Mouse (Mus musculus): ENCODE measurements around the gene Ntrk2. TPM values are rescaled to one million over a fixed set of nuclear protein-coding genes. Genes with fewer than 3 reads are reported as not detected.

The Ntrk2 gene
- polyA plus RNA-seq, 2 experiments, result 0.04 to 0.07 TPM

DNA sequence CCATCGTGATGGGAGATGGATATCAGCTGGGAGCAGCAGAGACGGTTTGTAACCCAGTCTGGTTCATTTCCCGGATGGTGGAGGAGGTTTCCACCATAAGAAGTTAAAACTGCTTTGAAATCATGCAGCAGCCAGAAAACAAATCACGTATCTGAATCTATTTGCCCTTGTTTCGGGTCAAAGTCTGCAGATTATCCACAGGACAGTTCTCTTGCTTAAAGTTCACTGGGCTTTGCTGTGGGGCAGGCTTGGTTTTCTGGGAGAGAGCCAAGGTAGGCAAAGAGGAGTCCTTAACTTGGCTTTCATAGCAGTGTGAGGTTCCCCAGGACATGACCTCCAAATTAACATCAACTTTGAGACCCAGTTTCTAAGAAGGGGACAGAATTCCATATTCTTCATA lies 203.5 kb downstream of the Ntrk2 start:
- no peak for ATAC-seq (ENCODE audit: insufficient read depth)
- WGBS (ENCODE audit: insufficient replicate concordance), result 44% methylated on average over 5 of the region's 5 CpGs
- H3K27ac ChIP-seq, result no peak overlapping the region

GRCm38 (mm10) chr13:59010893-59011529 lies 204.6 kb downstream of the Ntrk2 start:
- 35% methylated on average over 16 of the region's 16 CpGs for WGBS (ENCODE audit: insufficient replicate concordance)
- ATAC-seq (ENCODE audit: insufficient read depth) (no peak), DNase-seq (ENCODE audit: low read depth in 3 of 3, low spot score in 3 of 3) (no peak)
- H3K4me3 ChIP-seq (ENCODE audit: insufficient read depth in 1 of 2, low read depth in 2 of 2, low read length in 2 of 2), result no peak overlapping the region
- H3K9me3 ChIP-seq (ENCODE audit: control insufficient read depth, low read length), result no peaks in the 10 kb centered on the region
- no peaks in the 10 kb centered on the region for H3K4me1 ChIP-seq (replicated peaks; ENCODE audit: control insufficient read depth in 2 of 2, insufficient read depth in 2 of 2, low read length in 1 of 2)
- H3K27ac ChIP-seq, result no peak overlapping the region
- no peaks in the 10 kb centered on the region for H3K36me3 ChIP-seq (replicated peaks; ENCODE audit: control insufficient read depth, insufficient read depth, low read depth)
- no peaks in the 10 kb centered on the region for H3K27me3 ChIP-seq (ENCODE audit: control insufficient read depth, insufficient read depth, low read length)
- no peak overlapping the region for H3K9ac ChIP-seq (replicated peaks)
- peak overlapping the region; percentile 30; the same call in 1 of the 2 replicates for H3K4me2 ChIP-seq (ENCODE audit: low read depth)
- TF ChIP-seq CTCF (IDR thresholded peaks at IDR 0.05; ENCODE audit: low read depth) (no peak), EP300 (IDR thresholded peaks at IDR 0.05; ENCODE audit: low read depth) (no peak)

More for the DNA sequence above, 203.5 kb downstream of the Ntrk2 start:
- DNase-seq (ENCODE audit: low read depth in 3 of 3, low spot score in 3 of 3), result no peak
- no peak overlapping the region for H3K4me3 ChIP-seq (ENCODE audit: insufficient read depth in 1 of 2, low read depth in 2 of 2, low read length in 2 of 2)
- H3K27me3 ChIP-seq (ENCODE audit: control insufficient read depth, insufficient read depth, low read length), result no peaks in the 10 kb centered on the region
- TF ChIP-seq EP300 (IDR thresholded peaks at IDR 0.05; ENCODE audit: low read depth) (no peak), CTCF (IDR thresholded peaks at IDR 0.05; ENCODE audit: low read depth) (no peak)
- H3K4me2 ChIP-seq (ENCODE audit: low read depth), result no peak overlapping the region
- H3K9ac ChIP-seq (replicated peaks), result no peak overlapping the region
- H3K4me1 ChIP-seq (replicated peaks; ENCODE audit: control insufficient read depth in 2 of 2, insufficient read depth in 2 of 2, low read length in 1 of 2), result no peaks in the 10 kb centered on the region
- no peaks in the 10 kb centered on the region for H3K36me3 ChIP-seq (replicated peaks; ENCODE audit: control insufficient read depth, insufficient read depth, low read depth)
- H3K9me3 ChIP-seq (ENCODE audit: control insufficient read depth, low read length), result no peaks in the 10 kb centered on the region

- WGBS (ENCODE audit: insufficient replicate concordance), result 5% methylated on average over 15 of the region's 15 CpGs
- no peaks in the 10 kb centered on the region for H3K36me3 ChIP-seq (replicated peaks; ENCODE audit: control insufficient read depth, insufficient read depth, low read depth)
- H3K9ac ChIP-seq (replicated peaks), result no peak overlapping the region
- TF ChIP-seq CTCF (IDR thresholded peaks at IDR 0.05; ENCODE audit: low read depth) (no peak), EP300 (IDR thresholded peaks at IDR 0.05; ENCODE audit: low read depth) (no peak)
- ATAC-seq (ENCODE audit: insufficient read depth) (no peak), DNase-seq (ENCODE audit: low read depth in 3 of 3, low spot score in 3 of 3) (no peak)
- H3K4me3 ChIP-seq (ENCODE audit: insufficient read depth in 1 of 2, low read depth in 2 of 2, low read length in 2 of 2), result no peak overlapping the region
- no peaks in the 10 kb centered on the region for H3K27me3 ChIP-seq (ENCODE audit: control insufficient read depth, insufficient read depth, low read length)
- no peak overlapping the region for H3K27ac ChIP-seq
- no peaks in the 10 kb centered on the region for H3K4me1 ChIP-seq (replicated peaks; ENCODE audit: control insufficient read depth in 2 of 2, insufficient read depth in 2 of 2, low read length in 1 of 2)
- no peaks in the 10 kb centered on the region for H3K9me3 ChIP-seq (ENCODE audit: control insufficient read depth, low read length)
- H3K4me2 ChIP-seq (ENCODE audit: low read depth), result peak overlapping the region; percentile 30; the same call in 1 of the 2 replicates
These were observed 205.1 kb downstream of the Ntrk2 start for GRCm38 (mm10) chr13:59011530-59011903.

DNA sequence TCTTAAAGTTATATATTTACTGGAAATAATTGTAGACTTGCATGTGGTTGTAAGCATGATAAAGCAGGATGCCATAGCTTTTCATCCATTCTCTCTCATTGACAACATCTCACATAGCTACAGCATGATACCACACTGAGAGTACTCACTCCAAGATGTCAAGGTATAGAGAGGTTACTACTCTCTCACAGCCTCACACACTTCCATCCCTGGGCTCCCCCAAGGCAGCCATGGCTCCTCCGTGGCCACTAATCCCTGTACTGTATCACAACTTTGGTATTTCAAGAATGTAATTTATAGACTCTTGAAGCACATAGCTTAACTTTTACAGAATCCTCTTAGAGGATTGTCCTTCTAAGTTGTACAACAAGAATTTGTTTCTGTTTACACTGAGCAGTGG lies 209.0 kb downstream of the Ntrk2 start:
- H3K4me1 ChIP-seq (replicated peaks; ENCODE audit: control insufficient read depth in 2 of 2, insufficient read depth in 2 of 2, low read length in 1 of 2), result no peaks in the 10 kb centered on the region
- ATAC-seq (ENCODE audit: insufficient read depth) (no peak), DNase-seq (ENCODE audit: low read depth in 3 of 3, low spot score in 3 of 3) (no peak)
- H3K27ac ChIP-seq, result no peak overlapping the region
- H3K4me2 ChIP-seq (ENCODE audit: low read depth), result no peak overlapping the region
- 57% methylated on average over 1 of the region's 1 CpGs for WGBS (ENCODE audit: insufficient replicate concordance)
- no peak overlapping the region for H3K4me3 ChIP-seq (ENCODE audit: insufficient read depth in 1 of 2, low read depth in 2 of 2, low read length in 2 of 2)
- no peaks in the 10 kb centered on the region for H3K36me3 ChIP-seq (replicated peaks; ENCODE audit: control insufficient read depth, insufficient read depth, low read depth)
- H3K9me3 ChIP-seq (ENCODE audit: control insufficient read depth, low read length), result no peaks in the 10 kb centered on the region
- H3K27me3 ChIP-seq (ENCODE audit: control insufficient read depth, insufficient read depth, low read length), result no peaks in the 10 kb centered on the region
- no peak overlapping the region for H3K9ac ChIP-seq (replicated peaks)
- TF ChIP-seq EP300 (IDR thresholded peaks at IDR 0.05; ENCODE audit: low read depth) (no peak), CTCF (IDR thresholded peaks at IDR 0.05; ENCODE audit: low read depth) (no peak)

GRCm38 (mm10) chr13:59017121-59017520 lies 210.8 kb downstream of the Ntrk2 start:
- TF ChIP-seq CTCF (IDR thresholded peaks at IDR 0.05; ENCODE audit: low read depth) (no peak), EP300 (IDR thresholded peaks at IDR 0.05; ENCODE audit: low read depth) (no peak)
- no peaks in the 10 kb centered on the region for H3K4me1 ChIP-seq (replicated peaks; ENCODE audit: control insufficient read depth in 2 of 2, insufficient read depth in 2 of 2, low read length in 1 of 2)
- ATAC-seq (ENCODE audit: insufficient read depth), result no peak
- no peaks in the 10 kb centered on the region for H3K27me3 ChIP-seq (ENCODE audit: control insufficient read depth, insufficient read depth, low read length)
- no peak overlapping the region for H3K9ac ChIP-seq (replicated peaks)
- WGBS (ENCODE audit: insufficient replicate concordance), result 37% methylated on average over 5 of the region's 5 CpGs
- no peaks in the 10 kb centered on the region for H3K9me3 ChIP-seq (ENCODE audit: control insufficient read depth, low read length)
- DNase-seq (ENCODE audit: low read depth in 3 of 3, low spot score in 3 of 3), result no peak
- H3K4me3 ChIP-seq (ENCODE audit: insufficient read depth in 1 of 2, low read depth in 2 of 2, low read length in 2 of 2), result no peak overlapping the region
- no peak overlapping the region for H3K4me2 ChIP-seq (ENCODE audit: low read depth)
- no peak overlapping the region for H3K27ac ChIP-seq
- no peaks in the 10 kb centered on the region for H3K36me3 ChIP-seq (replicated peaks; ENCODE audit: control insufficient read depth, insufficient read depth, low read depth)
